Mouse (Mus musculus) layer of hippocampus, adult 9-11 months (tissue): Measurements from ENCODE around the gene Olfr109.

Experiments
- DNase-seq: peaks from one replicate; pipeline ENCODE4 v3.0.0; 2022

Olfr109 gene

GRCm38 (mm10) chr17:37458616-37459015 lies at the start of gene Olfr109:
Olfr109 (plus strand) TSS chr17:37458916.
- no peak for DNase-seq

- DNase-seq: no peak
Observed at GRCm38 (mm10) chr17:37413380-37413779, 45.3 kb upstream of the Olfr109 start.

GRCm38 (mm10) chr17:37445180-37445579 lies 13.5 kb upstream of the Olfr109 start, which contains the start of gene Olfr108:
Olfr108 (plus strand) TSS chr17:37445480.
- DNase-seq: no peak

GRCm38 (mm10) chr17:37483452-37483851 lies 24.7 kb downstream of the Olfr109 start, which contains the start of gene H2-M2:
H2-M2 (minus strand) TSS chr17:37483552.
- no peak for DNase-seq

- peak; percentile 73 for DNase-seq
Observed at GRCm38 (mm10) chr17:37491930-37492518, 33.3 kb downstream of the Olfr109 start, which contains the start of gene Olfr110. Olfr110 (plus strand) TSS chr17:37492468.

- no peak for DNase-seq
Observed at GRCm38 (mm10) chr17:37507730-37508129, 49.0 kb downstream of the Olfr109 start, which contains the start of gene Olfr111. Olfr111 (plus strand) TSS chr17:37508030.
